Mouse (Mus musculus) olfactory bulb, adult 2 months (tissue): ENCODE results near the gene Wbp11.
A peak's percentile ranks its signal among the peaks of the same experiment; 100 is the strongest.

ENCODE experiments used
- CTCF ChIP-seq: fragments of 200-500 bp; IDR thresholded peaks from 2 replicates; pipeline ENCODE4 v1.5.1; 2012; ENCODE audit warnings: low read depth, mild to moderate bottlenecking, low read length, moderate library complexity; ENCODE audit not compliant: insufficient read depth
- POLR2A ChIP-seq: fragments of 200-500 bp; IDR thresholded peaks from 2 replicates; pipeline ENCODE4 v1.6.1; 2012; ENCODE audit warnings: mild to moderate bottlenecking, low read depth, low read length, moderate library complexity; ENCODE audit not compliant: insufficient read depth

- TF ChIP-seq CTCF (peak; percentile 35; the same call in 1 of the 2 replicates), POLR2A (no peak)
Measured at GRCm38 (mm10) chr6:136847790-136848189, 19.8 kb upstream of the Wbp11 start.
